Mouse (Mus musculus) MN1 (cell line): ENCODE measurements around the gene Slc2a13.

ENCODE experiments used
- DNase-seq: peaks from one replicate; pipeline ENCODE4 v3.0.0-alpha.2; 2016; ENCODE audit warnings: low spot score

The Slc2a13 gene

DNA sequence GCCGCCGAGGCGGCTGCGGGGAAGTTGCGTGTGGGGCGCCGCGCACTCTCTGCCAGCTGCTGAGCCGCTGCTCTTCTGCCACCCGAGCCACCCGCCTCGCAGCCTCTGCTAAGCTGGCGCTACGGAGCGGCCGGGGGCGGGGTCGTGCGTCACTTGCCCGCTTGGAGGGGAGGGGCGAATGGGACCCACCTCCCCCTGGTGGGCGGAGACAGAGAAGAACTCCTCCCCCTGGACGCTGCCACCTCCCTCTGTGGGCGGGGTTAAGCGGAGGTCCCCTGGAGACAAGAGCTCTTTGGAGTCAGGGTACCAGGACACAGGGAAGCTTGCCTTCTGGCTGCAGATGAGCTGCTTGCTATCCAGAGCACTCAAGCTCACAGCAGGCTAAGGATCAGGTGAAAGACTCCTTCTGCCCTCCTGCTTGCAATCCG, at the start of gene Slc2a13:
Slc2a13 (minus strand) TSS at position 151 of the 428 bp plus-strand sequence.
- no peak for DNase-seq

DNA sequence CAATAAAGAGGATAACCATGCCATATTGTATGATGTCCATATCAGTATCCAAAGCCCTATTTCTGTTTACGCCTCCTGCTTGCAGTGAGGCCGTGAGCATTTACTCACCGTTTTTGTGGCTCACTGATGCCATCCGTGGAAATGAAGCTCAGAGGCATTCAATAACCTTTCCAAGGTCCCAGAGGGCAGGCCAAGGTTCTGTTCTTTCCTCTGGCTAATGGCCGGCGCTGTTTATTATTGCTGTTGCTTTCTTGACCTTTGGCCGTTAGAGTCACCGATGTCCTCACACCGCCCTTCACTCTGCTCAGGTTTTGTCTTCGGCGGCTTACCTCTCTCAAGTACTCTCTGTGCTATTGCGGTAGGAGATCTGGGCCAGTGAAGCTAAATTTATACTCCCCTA, 43.0 kb upstream of the Slc2a13 start:
- no peak for DNase-seq

DNA sequence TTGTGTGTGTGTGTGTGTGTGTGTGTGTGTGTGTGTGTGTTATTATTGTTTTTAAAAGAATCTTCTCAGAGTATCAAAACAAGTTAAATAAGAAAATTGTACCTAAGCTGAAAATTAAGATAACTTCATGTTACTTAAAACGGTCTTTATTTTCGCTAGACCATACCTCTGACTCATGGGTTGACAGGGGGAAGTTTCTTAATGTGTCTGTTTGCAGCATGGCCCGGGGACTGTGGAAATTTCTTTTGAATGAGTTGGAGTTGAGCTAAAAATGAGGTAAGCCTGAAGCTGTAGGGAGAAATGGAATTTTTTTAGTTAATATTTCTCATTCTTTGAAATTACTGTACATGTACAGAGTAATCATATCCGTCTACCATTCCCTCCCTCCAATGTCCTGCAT, 42.5 kb upstream of the Slc2a13 start:
- no peak for DNase-seq

DNA sequence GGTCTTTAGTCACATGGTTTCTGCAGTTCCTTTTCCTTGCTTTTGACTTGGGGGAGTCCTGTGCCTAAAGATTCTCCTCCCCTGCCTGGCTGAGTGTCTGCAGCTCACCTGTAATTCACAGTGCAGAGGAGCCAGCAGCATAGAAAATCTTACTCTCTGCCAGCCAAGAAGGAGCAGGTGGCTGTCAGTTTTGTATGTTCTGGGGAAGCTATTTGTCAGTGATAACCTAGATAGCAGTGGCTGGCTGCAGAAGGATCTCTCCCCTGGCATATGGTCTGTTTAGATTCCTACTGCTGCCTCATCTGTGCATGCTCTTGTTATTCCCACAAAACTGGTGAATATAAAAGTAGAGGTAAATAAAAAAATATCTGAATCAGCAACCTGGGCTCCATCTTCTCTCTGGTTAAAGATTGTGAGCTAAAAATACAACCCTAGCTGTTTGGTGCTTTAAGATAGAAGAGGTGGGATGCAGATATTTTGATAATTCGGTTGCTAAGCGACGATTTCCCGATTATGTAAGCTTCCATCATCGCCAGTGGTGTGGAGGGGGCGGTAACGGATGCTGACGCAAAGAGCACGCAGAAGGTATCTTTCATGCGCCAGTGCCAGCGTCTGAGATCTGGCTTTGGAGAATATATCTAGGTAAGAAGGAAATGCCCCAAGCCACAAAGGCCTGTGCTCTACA, 41.1 kb upstream of the Slc2a13 start:
- no peak for DNase-seq

DNA sequence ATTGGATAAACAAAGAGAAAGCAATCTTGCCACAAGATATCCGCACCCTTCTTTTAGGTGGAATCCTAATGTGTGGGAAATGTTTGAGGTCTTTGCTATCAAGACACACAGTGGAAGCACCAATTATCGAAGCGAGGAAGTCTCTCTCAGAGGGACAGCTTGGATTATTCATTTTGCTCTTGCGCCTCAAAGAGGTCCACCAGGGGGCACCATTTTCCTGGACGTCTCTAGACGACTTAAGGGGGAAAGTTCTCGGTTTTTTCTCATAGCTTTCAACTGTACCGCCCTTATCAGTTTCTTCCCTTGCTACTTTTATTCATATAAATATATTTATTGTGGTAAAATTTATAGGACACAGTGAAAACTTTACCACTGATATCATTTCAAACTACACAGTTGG, 36.7 kb upstream of the Slc2a13 start:
- no peak for DNase-seq

DNA sequence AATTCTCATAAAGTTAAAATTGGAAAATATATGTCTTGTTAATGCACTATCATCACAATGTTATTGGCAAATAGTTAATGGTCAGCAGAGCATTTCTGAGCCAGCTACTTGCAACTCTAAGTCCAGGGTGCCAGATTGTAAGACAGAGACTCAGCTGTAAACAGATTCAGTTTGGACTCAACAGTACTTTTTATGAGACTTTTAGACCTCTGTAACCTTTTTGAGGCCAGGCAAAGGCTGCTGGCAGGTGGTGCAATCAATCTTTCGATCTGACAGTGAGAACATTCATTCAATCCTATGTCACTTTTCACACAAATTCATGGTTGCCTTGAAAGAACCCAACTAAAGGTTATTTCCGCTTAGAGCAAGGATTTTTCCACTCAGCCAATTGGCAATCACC, 35.8 kb upstream of the Slc2a13 start:
- DNase-seq = no peak

DNA sequence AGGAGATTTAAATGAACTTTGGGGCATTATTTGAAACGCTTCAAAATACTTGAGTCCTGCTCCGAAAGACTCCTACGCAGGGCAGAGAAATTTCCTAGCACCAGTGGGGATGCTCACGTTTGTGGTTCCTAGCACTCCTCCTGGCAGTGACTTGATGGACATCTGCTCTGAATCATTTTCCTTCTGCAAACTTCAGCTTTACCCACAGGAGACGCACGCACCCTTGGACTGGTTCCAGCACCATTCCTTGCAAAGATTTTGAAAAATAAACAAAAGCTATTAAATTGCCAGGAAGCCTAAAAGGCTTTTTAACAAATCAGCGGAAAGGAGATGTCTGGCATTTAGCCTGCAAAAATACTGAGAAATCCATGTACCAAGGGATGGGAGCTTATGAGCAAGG, 28.1 kb upstream of the Slc2a13 start:
- DNase-seq = no peak

DNA sequence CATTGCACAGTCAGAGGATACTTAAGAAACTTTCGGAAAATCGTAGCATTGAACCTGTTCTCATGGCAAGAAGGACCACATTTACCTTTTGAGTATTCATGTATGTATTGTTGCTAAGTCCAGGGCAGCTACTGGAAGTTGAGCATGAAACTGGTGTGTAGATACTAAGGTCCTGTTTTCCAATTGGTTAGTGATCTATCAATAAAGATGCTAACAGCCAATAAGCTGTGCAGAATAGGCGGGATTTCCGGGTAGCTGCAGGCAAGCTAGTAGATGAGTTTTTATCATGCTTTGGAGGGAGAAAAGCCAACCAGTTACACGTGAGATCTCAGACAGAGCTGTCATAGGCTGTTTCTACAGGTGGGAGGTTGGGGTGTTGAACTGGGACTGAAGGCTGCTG, 24.2 kb upstream of the Slc2a13 start:
- no peak for DNase-seq

DNA sequence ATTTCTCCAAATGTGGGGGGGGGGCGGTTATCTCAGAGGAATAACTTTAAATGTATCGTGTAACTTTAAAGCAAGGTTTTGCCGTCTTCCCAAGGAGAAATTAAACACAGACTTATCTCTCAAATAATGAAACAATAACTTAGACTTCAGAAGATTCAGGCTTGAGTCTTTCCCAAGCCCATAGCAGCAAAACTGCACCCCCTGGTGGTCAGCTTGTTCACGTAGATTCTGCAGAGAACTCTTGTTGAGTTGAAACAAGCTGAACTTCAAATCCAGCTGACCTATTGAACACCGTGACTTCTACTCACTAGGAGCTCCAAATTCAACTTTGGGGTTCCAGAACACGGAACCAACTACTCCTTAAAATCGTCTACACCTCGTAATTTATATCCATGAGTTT, 1.4 kb upstream of the Slc2a13 start:
- DNase-seq = no peak

DNA sequence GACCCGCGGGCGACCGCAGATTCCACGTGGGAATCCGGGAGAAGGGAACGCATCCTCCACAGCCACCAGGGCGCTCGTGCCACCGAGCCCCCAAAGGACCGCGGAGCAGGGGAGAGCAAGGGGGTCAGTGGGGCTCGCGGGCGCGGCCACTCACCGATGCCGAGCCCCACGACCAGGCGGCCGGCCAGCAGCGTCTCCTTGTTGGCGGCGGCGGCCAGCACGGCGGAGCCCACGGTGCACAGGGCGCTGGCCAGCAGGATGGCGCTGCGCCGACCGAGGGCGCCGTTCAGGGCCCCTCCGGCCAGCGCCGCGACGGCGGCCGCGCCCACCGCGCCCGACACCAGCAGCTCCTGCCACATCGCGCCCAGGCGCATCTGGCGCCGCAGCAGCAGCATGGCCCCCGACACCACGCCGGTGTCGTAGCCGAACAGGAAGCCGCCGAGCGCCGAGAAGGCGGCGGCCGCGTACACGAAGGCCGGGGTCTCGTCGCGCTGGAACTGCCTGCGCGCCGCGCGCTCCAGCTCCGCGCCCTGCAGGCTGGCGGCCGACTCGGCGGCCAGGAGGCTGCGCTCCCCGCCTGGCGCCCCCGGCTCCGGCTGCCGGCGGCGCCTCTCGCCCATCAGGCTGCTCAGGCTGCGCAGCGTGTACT, 516 bp downstream of the Slc2a13 start:
- DNase-seq = no peak

DNA sequence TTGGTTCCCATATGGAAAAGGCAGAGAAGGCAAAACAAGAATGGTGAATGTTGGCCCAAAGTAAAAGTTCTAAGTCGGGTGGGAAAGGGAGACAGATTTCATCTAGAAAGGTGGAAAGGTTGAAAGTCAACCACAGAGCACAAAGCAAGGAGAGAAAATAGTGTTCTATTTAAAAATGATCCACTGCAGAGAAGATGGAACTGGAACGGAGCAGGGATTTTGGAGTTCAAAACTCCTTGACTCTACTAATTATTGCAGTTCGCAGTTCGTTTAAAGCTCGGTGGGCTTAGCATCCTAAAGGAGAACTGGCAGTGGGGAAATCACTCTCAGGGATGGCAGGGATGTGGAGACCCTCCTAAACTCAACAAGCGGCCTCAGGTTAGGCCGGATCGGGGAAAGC, 1.1 kb downstream of the Slc2a13 start:
- DNase-seq = no peak

DNA sequence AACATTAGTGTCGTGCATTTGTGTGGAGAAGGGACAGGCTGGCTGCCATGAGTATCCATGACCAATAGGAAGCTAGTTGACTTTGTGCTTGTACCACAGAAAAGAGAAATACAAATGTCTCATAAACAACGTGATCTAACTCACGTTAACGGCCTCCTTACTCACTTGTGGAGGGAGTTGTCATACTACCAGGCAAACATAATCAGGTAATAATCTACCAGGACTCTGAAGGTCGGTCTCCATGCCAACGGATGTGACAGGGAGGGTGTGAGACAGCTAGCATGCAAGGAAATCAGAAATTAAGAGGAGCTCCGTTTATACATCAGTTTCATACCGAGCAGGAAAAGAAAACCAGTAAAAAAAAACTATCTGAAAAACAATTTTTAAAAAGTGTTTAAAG, 6.3 kb downstream of the Slc2a13 start:
- DNase-seq = no peak

DNA sequence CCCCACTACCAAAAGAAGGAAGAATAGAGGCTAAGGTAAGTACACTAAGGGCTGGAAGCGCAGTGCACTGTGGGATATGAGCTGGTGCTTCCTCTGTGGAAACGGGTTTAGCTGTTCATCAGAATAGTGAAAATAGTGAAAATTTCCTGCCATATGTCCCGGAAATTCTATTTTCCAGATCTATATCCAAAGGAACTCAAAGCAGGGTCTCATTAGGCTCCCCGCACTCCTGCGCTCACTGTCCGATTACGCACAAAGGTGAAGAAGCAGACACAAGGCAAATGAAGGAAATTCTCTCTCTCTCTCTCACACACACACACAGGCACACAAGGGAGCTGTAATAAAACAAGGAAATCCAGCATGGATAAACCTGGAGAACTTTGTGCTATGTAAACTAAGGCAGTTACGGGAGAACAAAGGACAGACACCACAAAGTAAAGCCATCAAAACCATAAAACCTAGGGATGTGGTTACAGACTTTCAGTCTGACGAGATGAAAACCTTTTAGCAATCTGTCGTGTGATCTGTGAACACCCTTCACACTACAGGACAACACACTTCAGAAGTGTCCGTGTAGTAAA, 7.9 kb downstream of the Slc2a13 start:
- no peak for DNase-seq

DNA sequence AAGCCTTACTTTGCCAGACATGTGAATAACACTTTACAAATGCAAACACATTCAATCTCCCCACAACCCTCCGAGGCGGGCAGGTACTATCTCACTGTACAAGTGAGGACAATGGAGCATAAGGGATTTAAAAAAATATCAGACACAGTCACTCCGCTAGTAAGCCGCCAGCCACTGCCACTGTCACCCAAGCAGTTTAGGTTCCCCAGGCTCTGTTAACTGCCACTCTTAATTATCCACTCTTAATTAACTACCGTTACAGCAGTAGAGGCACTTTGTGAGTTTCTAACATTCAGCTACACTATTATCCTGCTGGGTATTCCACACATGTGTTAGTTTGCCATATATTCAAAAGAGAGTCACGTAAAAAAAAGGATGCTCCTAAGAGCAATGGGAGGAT, 11.3 kb downstream of the Slc2a13 start:
- no peak for DNase-seq

DNA sequence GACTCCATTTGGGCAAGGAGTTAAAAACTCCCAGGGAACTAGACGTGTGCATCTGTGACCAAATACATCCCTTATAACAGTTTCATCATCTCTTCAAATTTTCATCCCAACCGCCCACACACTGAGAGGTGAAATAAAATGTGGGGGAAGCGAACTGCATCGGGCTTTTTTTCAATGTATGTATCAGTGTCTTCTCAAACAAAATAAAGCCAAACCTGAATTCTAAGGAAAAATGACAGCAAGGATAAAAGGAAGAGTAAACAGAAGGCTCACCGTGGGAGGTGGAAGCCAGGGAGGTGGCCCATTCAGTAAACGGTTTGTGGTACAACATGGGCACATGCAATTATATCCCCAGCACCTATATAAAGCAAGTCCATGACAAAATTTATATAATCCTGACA, 17.7 kb downstream of the Slc2a13 start:
- no peak for DNase-seq

DNA sequence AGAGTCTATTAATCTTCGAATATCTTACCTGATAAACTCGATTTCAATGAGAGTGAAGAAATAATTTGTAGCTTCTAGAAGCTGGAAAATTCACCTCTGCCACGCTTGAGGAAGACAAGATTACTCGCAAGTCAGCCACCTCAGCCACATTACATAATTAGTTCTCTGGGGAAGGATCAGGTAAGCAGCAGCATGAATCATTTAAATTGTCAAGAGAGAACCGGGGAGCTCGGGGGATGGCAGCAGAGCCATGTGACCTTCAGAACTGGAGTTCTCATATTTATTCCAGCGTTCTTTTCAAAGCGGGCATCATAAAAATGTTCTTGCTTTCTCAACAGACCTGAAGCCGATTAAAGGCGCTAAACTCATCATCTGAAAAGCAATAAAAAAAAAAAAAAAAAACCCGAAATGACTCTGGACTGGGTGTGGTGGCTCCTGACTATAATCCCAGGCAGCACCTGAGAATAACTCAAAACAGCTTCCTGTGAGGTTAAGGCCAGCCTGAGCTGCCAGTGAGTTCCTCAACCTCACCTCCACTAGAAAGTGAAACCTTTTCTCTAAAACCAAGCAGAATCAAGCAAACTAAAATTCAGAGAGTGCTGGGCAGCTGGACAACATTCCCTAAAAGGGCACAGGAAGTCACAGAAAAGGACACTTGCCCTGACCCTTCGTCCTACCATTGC, 24.3 kb downstream of the Slc2a13 start:
- no peak for DNase-seq

DNA sequence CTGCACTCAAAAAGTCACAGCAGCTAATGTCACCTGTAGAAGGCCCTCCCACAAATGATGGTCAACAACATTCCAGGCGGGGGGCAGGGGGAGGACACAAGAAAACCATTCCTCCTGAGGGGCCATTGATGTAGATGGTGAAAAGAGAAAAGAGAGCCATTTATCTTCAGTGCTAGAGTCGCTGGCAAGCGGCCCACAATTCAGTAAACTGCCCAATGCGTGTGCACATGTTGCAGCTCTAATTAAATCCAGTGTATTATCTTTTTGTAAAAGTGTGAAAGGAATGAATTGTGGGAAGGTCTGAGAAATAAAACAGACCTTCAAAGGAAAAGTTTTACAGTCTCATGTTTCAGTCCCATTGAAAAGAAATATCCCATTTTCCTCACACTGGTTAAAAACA, 28.5 kb downstream of the Slc2a13 start:
- DNase-seq = no peak

DNA sequence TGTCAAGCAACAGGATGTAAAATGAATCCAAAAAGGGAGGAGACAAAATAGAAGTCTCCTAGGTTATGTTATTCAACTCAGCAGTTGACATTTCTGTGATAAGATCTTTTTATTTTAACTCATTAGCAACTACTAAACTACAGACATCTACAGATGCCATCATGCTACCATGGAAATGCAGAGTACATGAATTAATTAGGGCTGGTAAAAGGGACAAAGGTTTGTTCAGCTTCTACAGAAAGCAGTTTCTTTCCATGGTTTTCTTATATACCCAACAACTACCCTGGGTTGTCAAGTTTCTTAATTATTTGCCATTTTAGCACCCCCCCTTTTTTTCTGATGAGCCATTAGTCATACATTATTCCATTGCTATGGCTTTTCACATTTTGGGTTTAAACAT, 34.6 kb downstream of the Slc2a13 start:
- no peak for DNase-seq

DNA sequence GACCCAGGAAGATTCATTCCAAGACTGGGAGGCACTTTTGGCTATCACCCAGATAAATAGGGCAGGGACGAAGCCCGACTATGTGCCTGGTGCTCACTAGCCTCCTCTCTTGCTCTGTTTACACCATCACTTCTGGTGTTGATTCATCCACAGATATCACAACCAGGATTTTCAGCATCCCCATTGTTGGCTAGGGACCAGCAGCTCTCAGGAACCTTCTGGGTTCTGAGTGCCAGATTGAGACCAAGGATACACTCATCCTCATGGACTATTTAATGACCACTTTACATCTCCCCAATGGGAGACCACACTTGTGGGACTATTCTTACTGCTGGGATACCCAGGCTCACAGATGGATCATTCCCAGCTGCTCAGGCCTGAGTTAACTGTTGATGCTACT, 46.2 kb downstream of the Slc2a13 start:
- DNase-seq = no peak

DNA sequence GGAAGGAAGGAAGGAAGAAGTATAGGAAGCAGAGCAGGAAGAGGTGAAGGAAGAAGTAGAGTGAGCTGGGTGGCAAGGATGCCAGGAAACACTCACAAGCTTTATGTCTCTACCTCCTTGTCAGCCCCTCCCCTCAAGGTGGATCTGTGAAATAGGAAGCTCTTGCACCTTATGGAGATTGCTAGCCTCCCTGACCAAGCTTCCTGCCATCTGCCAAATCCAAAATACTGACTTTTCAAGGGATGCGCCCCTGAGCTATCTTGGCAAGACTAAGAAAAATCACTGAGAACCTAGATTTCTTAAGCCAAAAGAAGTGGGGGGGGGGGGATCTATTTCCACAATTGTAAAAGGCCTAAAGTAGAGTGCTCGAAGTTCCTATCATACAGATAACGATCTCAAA, 46.9 kb downstream of the Slc2a13 start:
- DNase-seq = no peak

DNA sequence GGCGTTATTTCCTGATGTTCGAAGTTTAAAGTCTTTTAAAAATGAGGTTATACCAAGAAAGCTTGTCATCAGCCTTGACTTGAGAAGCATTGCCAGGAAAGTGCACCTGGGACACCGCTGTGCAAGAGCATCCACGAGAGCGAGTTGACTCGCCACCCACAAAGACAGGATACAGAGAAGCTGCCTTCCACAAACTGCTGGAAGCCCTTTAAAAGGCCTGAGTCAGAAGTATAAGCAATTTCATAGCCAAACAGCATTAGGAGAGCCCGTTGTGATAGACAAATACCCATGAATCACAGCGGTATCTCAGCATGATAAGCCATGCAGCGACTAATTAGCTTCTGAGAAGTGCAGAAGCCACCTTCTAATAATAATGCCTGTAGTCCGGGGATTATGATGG, 48.6 kb downstream of the Slc2a13 start:
- no peak for DNase-seq

DNA sequence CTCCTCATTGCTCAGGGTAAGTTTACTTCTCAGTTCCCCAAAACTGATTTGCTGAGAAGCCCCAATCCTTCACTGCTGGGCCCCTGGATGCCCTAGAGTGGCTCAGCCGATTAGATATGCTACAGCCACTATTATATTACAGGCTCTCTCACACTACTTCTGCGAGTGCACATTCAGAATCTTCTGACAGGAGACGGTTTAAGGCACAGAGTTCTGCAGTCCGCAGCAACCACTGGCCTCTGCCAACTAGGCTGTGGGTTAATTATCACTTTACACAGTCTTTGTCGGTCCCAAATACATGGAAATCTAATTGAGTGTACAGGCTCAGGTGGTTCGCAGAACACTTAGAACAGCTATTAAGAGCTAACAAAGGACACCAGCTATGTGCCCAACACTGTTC, 69.8 kb downstream of the Slc2a13 start:
- no peak for DNase-seq

DNA sequence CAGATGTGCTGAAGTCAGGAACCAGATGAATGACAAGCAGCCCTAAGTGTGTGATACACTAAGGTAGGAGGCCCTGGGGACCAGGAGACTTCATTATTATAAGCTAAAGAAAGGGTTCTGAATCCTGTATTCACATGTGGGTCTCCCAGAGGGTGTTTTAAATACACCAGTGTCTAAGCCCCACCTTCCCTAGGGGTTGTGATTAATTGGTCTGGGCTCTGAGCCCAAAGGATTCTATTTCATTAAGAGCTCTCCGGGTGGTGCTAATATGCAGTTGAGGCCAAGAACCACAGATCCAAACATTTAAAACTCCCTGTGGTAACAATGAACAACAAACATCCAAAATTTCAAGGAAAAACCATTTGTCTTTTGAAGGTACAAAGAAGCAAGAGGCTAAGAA, 70.4 kb downstream of the Slc2a13 start:
- DNase-seq = no peak
